Mouse (Mus musculus): ENCODE data around the gene Chic1. TPM values are rescaled to one million over a fixed set of nuclear protein-coding genes. Genes with fewer than 3 reads are reported as not detected.

Gene Chic1
- total RNA-seq (2015), result 0.12 TPM in 2 replicates
- 0.27 TPM in 1 of 2 replicates, not detected in the other for total RNA-seq (2017)

GRCm38 (mm10) chrX:103356287-103356686 is at the start of gene Chic1:
Chic1 (plus strand) TSS chrX:103356476.
- 0 out of 2 replicates have a peak, but pooled peaks have one; percentile 14 for ATAC-seq (replicated peaks; ENCODE audit: poor library complexity)

DNA sequence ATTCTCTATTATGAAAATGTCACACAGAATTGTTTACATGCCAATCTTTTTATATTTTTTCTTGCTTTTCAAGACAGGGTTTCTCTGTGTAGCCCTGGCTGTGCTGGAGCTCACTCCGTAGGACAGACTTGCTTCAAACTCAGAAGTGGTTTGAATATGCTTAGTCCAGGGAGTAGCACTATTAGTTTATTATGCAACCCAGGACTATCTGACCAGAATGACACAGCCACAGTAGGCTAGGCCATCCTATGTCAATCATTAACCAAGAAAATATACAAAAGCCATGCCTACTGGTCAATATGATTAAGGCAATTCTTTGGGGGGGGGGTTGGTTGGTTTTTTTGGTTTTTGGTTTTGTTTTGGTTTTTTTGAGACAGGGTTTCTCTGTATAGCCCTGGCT is 48.0 kb upstream of the Chic1 start:
- no peak for ATAC-seq (replicated peaks; ENCODE audit: poor library complexity)

DNA sequence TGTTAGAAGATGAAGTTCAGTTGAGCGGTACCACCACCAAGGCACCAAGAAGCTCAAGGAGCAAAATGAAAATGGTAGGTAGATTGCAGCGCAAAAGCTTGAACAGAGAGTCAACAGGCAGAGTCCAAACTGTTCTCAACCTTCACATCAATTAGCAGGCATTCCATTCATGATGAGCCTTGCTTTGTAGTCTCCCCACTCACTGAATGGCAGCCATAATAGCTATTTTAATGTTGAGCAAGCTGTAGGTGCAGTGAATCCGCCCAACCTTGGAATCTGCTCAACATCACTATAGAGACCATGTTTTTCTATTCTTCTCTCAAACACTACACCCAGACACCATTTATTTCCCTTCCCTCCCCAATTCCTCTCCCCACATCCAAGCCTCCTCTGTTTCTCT is 44.6 kb upstream of the Chic1 start:
- no peak for ATAC-seq (replicated peaks; ENCODE audit: poor library complexity)

DNA sequence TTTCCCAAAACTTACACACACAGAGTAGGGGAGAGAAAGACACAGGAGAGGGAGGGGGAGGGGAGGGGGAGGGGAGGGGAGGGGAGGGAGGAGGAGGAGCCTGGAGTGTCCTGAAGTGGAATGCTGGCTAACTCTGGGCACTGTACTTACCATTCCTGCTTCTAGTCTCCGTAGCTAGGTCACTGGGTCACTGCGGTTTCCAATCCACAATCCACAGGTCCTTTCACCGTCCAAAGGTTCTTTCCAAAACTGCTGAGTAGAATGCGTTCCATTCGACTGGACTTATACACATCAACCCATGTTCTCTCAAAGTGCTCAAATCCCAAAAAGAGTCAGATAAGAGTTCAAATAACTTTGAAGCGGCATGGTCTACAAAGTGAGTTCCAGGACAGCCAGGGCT is 42.1 kb upstream of the Chic1 start:
- no peak for ATAC-seq (replicated peaks; ENCODE audit: poor library complexity)

GRCm38 (mm10) chrX:103321146-103321545 is 35.1 kb upstream of the Chic1 start, which contains the start of gene Cdx4:
Cdx4 (plus strand) TSS chrX:103321398.
- no peak for ATAC-seq (replicated peaks; ENCODE audit: poor library complexity)

GRCm38 (mm10) chrX:103325900-103326299 is 30.4 kb upstream of the Chic1 start:
- no peak for ATAC-seq (replicated peaks; ENCODE audit: poor library complexity)

- no peak for ATAC-seq (replicated peaks; ENCODE audit: poor library complexity)
Observed at GRCm38 (mm10) chrX:103329386-103329785, 26.9 kb upstream of the Chic1 start.

- no peak for ATAC-seq (replicated peaks; ENCODE audit: poor library complexity)
Observed at GRCm38 (mm10) chrX:103331125-103331858, 25.0 kb upstream of the Chic1 start.

DNA sequence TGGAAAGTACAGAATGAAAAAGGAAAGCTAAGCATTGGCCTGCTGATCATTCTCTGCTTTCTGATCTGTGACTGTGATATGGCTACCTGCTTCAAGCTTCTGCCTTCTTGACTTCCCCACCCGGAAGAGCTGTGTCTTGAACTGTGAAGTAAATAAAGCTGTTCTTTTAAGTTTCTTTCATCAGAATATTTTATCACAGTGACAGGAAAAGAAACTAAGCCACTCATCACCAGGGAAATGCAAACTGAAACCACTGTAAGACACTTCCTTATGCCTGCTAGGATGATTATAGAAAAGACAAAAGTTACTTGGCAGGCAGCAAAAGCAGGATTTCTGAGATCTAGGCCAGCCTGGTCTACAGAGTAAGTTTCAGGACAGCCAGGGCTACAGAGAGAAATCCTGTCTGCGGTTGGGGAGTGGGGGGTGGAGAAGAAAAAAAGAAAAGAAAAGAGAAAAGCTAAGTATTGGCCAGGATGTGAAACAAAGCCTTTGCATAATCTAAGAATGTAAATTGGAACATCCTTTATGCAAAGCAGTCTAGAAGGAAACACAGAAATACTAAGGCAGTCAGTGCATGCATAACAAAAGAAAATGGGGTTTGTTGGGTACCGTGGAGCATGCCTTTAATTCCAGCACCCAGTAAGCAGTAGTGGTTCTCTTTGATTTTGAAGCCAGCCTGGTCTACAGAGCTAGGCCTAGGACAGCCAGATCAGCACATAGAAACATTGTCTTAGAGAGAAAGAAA is 14.7 kb upstream of the Chic1 start:
- no peak for ATAC-seq (replicated peaks; ENCODE audit: poor library complexity)

DNA sequence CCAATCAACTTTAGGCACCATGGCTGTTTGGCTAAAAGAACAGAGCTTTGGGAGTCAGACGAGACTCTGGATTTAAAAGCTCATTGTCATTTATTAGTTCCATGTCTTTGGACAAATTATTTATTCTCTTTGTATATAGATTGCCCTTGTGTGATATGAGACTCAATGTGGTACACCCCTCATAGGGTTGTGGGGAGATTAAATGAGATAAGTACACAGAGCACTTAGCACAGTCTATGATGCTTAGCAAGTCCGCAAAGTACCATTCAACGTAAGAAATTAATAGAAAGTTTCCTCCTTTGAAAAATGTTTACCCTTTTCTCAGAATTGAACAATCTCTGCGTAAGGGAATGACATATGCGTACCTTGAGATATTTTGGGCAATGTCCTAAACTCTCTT is 492 bp upstream of the Chic1 start:
- no peak for ATAC-seq (replicated peaks; ENCODE audit: poor library complexity)

- no peak for ATAC-seq (replicated peaks; ENCODE audit: poor library complexity)
Observed at GRCm38 (mm10) chrX:103356761-103357236, 523 bp downstream of the Chic1 start.

- no peak for ATAC-seq (replicated peaks; ENCODE audit: poor library complexity)
Observed at GRCm38 (mm10) chrX:103366201-103366600, 9.9 kb downstream of the Chic1 start.

GRCm38 (mm10) chrX:103368650-103369049 is 12.4 kb downstream of the Chic1 start:
- ATAC-seq (replicated peaks; ENCODE audit: poor library complexity), result no peak

DNA sequence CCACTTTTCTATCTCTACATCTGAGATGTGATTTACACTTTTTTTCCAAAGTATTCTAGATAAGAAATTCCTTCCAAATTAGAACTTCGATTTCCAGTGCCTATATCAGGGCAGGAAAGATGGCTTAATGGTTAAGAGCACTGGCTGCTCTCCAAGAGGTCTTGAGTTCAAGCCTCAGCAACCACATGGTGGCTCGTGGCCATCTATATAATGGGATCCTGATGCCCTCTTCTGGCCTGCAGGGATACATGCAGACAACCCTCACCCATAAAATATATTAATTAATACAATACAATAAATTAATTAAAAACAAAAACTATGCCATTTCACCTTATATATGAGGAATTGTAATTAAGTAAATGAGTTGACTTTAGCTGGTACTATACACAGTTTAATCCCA is 14.9 kb downstream of the Chic1 start:
- peak; percentile 63 for ATAC-seq (replicated peaks; ENCODE audit: poor library complexity)

- ATAC-seq (replicated peaks; ENCODE audit: poor library complexity), result peak; percentile 34
Observed at GRCm38 (mm10) chrX:103371627-103372026, 15.4 kb downstream of the Chic1 start.

DNA sequence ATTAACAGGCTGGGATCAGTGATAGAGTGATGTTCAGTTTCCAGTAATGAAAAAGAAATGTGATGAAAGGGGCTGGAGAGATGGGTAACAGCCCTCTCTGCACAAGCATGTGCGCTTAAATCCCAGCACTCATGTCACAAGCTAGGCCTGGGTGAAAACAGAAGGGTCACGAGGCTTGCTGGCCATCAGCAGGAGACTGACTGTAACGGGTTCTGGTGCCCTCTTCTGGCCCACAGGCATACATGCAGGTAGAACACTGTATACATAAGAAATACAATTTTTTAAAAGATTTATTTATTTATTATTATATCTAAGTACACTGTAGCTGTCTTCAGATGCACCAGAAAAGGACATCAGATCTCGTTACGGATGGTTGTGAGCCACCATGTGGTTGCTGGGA is 18.0 kb downstream of the Chic1 start:
- peak; percentile 42; the same call in 1 of the 2 replicates for ATAC-seq (replicated peaks; ENCODE audit: poor library complexity)

DNA sequence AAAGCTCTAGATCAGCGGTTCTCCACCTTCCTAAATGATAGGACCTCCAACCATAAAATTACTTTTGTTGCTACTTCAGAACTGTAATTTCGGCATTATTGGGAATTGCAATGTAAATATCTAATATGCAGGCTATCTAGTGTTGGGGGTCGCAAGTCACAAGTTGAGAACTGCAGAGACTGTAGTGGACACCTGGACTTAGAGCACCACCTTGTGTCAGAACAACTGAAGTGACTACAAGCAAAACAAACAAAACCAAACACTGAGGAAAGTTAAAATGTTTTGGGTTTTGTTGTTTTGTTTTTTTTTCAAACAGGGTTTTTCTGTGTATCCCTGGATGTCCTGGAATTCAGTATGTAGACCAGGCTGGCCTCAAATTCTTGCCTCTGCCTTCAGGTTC is 28.3 kb downstream of the Chic1 start:
- no peak for ATAC-seq (replicated peaks; ENCODE audit: poor library complexity)

DNA sequence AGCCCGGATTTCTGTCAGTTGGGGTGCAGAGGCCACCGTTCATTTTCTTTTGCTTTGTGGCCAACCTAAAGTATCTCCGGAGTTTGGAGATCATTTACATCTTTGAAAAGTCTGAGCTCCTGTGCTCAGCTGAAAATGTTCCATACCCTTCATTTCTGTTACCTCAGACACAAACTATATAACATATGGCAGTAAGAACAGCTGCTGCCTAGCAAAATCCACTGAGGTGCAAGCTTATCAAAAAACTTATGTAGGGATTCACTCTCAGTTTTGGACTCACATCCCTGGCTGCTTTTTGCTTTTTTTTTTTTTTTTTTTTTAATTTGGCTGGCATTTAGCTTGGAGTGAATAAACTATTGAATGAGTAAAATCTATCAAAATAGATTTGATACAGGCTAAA is 31.9 kb downstream of the Chic1 start:
- no peak for ATAC-seq (replicated peaks; ENCODE audit: poor library complexity)

DNA sequence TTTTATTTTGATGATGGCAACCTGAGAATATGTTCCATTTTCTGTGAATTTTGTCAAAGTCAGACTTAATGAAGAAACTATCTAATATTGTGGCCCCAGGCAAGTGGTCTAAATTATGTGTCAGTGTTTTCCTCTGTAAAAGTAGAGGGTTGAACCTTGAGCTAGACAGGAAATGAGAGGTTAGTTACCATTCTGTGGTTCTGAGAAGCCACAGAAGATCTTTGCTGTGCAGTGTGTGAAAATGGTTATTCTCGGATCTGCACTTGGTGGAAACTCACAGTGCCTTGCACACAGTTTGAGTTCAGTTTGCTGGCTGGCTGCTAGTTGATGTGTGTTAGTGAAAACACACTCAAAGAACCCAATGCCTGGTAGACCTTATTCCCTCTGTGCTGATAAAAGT is 37.6 kb downstream of the Chic1 start:
- no peak for ATAC-seq (replicated peaks; ENCODE audit: poor library complexity)

GRCm38 (mm10) chrX:103405021-103405420 is 48.7 kb downstream of the Chic1 start:
- ATAC-seq (replicated peaks; ENCODE audit: poor library complexity), result no peak

- ATAC-seq (replicated peaks; ENCODE audit: poor library complexity), result no peak
Observed at GRCm38 (mm10) chrX:103414167-103414566, 57.9 kb downstream of the Chic1 start, which contains the start of gene Tsx. Tsx (plus strand) TSS chrX:103414467.

GRCm38 (mm10) chrX:103421710-103422109 is 65.4 kb downstream of the Chic1 start, which contains the start of gene Gm26992:
Gm26992 (plus strand) TSS chrX:103422010.
- no peak for ATAC-seq (replicated peaks; ENCODE audit: poor library complexity)
